Mouse (Mus musculus): ENCODE measurements around the gene Cgas.

- TF ChIP-seq POLR2A (IDR thresholded peaks at IDR 0.05; ENCODE audit: low read depth, low read length) (no peak), CTCF (IDR thresholded peaks at IDR 0.05; ENCODE audit: borderline replicate concordance, insufficient read depth, low read length) (no peak)
These were observed 829 bp downstream of the Cgas start for GRCm38 (mm10) chr9:78442237-78442578.

Measured in embryonic fibroblast, embryonic 13.5 days (primary cell).